Mouse (Mus musculus) megakaryocyte, embryonic 14.5 days (primary cell): ENCODE data around the gene Nav1.

Experiments used
- FLI1 ChIP-seq: IDR thresholded peaks from 2 replicates; pipeline ENCODE4 v1.6.1; 2012; ENCODE audit warnings: low read length, inconsistent platforms, mixed read lengths
- GATA1 ChIP-seq: IDR thresholded peaks from 3 replicates; pipeline ENCODE4 v1.6.1; 2012; ENCODE audit warnings: mixed read lengths, low read length, inconsistent platforms, borderline replicate concordance

DNA sequence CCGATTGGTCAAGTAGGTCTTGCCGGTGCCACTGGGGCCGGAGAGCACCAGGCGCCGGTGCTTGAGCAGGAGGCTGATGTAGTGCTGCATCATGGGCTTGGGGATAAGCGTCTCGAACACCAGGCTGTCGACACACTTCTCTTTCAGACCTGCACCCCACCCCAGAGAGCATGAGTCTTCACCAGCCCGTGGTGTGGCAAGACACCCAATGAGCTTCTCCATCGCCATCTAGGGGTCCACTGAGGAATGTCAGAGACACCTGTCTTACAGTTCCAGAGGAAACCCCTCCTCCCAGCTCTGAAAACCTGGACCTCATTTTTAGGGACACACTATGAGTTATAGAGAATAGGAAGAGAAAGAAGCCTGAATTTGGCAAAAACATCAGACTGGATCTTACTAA, 154.8 kb downstream of the Nav1 start:
- no peak for TF ChIP-seq GATA1
- TF ChIP-seq FLI1, result no peak
